Mouse (Mus musculus): ENCODE data around the gene Zpbp2. TPM values are rescaled to one million over a fixed set of nuclear protein-coding genes. Genes with fewer than 3 reads are reported as not detected.
A peak's percentile ranks its signal among the peaks of the same experiment; 100 is the strongest.

Gene Zpbp2
- 0.23 TPM in 1 of 2 replicates, not detected in the other for polyA plus RNA-seq (2015; fragmentation: Nextera tagmentation; extraction: Ambion mirVana)

DNA sequence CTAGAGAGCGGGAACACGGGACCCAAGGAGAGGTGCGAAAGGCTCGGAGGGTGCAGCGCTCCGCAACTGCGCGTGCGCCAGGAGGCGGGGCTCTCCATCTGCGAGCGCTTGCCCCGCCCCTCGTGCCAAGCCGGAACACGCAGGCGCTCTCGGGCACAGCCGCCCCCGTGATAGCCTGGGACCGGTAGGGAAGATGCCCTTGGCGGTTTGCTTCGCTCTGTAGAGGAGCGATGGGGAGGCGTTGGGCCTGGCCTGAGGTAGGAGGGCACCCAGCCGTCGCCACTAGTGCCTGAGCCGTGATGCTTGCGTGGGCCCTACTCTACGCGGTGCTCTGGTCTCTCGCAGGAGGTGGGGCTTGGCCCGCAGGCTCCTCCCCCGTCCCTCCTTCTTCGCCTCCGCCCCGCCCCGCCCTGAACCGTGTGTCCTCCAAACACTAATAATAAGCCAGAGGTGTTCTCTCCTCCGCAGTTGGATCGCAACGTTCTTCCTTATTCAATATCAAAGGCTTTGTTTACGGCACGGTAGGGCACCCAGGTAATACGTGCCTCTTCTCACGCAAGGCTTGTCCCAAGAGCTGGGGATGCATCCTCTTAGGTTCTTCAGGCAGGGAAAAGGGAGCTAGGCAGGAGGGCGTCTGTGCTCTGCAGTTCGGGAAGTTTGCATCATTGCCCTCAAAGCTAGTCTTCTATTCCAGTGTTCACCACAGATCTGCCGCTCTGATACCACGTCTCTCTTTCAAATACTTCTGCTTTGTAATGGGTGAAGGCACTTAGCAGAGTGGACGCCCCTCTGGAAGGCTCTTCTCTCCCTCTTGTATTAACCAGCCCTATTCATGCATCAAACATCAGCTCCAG lies at the start of gene Zpbp2:
Zpbp2 (plus strand) TSS at position 123 of the 854 bp plus-strand sequence.
- under 1% methylated on average over 51 of the region's 51 CpGs for WGBS
- peak within 1 kb of the TSS; percentile 67 for H3K4me3 ChIP-seq

DNA sequence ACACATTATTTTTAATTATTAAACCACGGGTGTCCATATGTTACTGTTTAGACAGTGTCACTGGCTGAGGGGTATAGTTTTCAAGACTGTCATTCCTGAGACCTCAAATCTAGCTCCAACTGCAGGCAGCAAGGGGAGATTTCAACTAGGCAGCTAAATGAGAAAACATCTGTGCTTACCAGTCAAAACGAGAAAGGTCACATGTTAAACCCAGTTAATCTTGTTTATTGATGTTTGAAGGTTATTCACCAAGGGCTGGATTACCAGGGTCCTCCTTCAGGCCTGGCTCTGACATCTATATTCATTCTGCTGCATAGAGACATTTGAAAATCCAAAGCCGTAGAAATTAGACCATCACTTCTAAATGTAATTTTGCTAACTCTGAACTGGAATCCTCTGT lies 46.0 kb upstream of the Zpbp2 start:
- H3K4me3 ChIP-seq: no peak overlapping the region
- peaks cover 4% of the 10 kb centered on the region; the same call in 1 of the 2 replicates for H3K4me1 ChIP-seq (replicated peaks)
- no peak overlapping the region for H3K27ac ChIP-seq (replicated peaks)
- H3K4me2 ChIP-seq: no peak overlapping the region
- ATAC-seq (ENCODE audit: low read depth): no peak
- H3K36me3 ChIP-seq: no peaks in the 10 kb centered on the region
- H3K27me3 ChIP-seq: peaks cover 13% of the 10 kb centered on the region
- H3K9me3 ChIP-seq: no peaks in the 10 kb centered on the region
- no peak overlapping the region for H3K9ac ChIP-seq
- WGBS: 69% methylated on average over 3 of the region's 3 CpGs

More for the DNA sequence above, at the start of gene Zpbp2:
- Histone ChIP-seq H3K9me3 (no peaks in the 10 kb centered on the region), H3K36me3 (no peaks in the 10 kb centered on the region), H3K9ac (peak within 1 kb of the TSS; percentile 81), H3K27me3 (peaks cover 44% of the 10 kb centered on the region), H3K27ac (replicated peaks) (peak within 1 kb of the TSS; percentile 92), H3K4me1 (replicated peaks) (peaks cover 11% of the 10 kb centered on the region; the same call in 1 of the 2 replicates), H3K4me2 (peak within 1 kb of the TSS; percentile 71)
- ATAC-seq (ENCODE audit: low read depth): peak; percentile 98

- Histone ChIP-seq H3K36me3 (no peaks in the 10 kb centered on the region), H3K9ac (no peak overlapping the region), H3K4me3 (no peak overlapping the region), H3K27me3 (no peaks in the 10 kb centered on the region), H3K9me3 (no peaks in the 10 kb centered on the region), H3K4me1 (replicated peaks) (no peaks in the 10 kb centered on the region), H3K4me2 (no peak overlapping the region), H3K27ac (replicated peaks) (no peak overlapping the region)
- WGBS: 81% methylated on average over 7 of the region's 7 CpGs
- ATAC-seq (ENCODE audit: low read depth): no peak
These were observed 41.5 kb upstream of the Zpbp2 start for GRCm38 (mm10) chr11:98509434-98509833.

DNA sequence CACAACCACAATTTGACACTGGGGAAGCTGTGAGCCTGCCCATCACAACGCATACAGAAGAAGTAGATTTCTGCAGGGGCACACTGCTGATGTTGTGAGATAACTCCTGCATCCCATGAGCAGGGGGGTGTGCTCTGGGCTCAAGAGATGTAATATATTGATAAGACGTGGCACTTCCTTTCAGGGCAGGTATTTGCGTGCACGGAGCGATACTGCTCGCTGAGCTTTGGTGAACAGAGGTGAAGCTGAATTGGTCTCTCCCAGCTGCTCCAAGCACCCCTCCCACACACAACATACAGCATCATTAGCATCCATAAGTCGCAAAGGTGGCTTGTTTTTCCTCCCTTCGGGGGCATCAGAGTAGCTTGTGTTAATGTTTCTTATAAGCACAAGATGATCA lies 40.8 kb upstream of the Zpbp2 start:
- WGBS: 89% methylated on average over 8 of the region's 8 CpGs
- Histone ChIP-seq H3K27me3 (no peaks in the 10 kb centered on the region), H3K9ac (no peak overlapping the region), H3K4me2 (no peak overlapping the region), H3K27ac (replicated peaks) (no peak overlapping the region), H3K4me3 (no peak overlapping the region), H3K9me3 (no peaks in the 10 kb centered on the region), H3K36me3 (no peaks in the 10 kb centered on the region), H3K4me1 (replicated peaks) (no peaks in the 10 kb centered on the region)
- ATAC-seq (ENCODE audit: low read depth): no peak

- no peaks in the 10 kb centered on the region for H3K9me3 ChIP-seq
- H3K4me2 ChIP-seq: no peak overlapping the region
- H3K4me1 ChIP-seq (replicated peaks): no peaks in the 10 kb centered on the region
- no peak overlapping the region for H3K27ac ChIP-seq (replicated peaks)
- H3K9ac ChIP-seq: no peak overlapping the region
- H3K27me3 ChIP-seq: no peaks in the 10 kb centered on the region
- no peak for ATAC-seq (ENCODE audit: low read depth)
- 93% methylated on average over 13 of the region's 13 CpGs for WGBS
- H3K4me3 ChIP-seq: no peak overlapping the region
- H3K36me3 ChIP-seq: no peaks in the 10 kb centered on the region
These were observed 38.0 kb upstream of the Zpbp2 start for GRCm38 (mm10) chr11:98512881-98513280.

GRCm38 (mm10) chr11:98513356-98513936 lies 37.5 kb upstream of the Zpbp2 start:
- no peak overlapping the region for H3K4me3 ChIP-seq
- H3K27me3 ChIP-seq: no peaks in the 10 kb centered on the region
- no peaks in the 10 kb centered on the region for H3K36me3 ChIP-seq
- H3K27ac ChIP-seq (replicated peaks): no peak overlapping the region
- H3K9me3 ChIP-seq: no peaks in the 10 kb centered on the region
- no peaks in the 10 kb centered on the region for H3K4me1 ChIP-seq (replicated peaks)
- no peak overlapping the region for H3K4me2 ChIP-seq
- no peak for ATAC-seq (ENCODE audit: low read depth)
- no peak overlapping the region for H3K9ac ChIP-seq
- 69% methylated on average over 6 of the region's 6 CpGs for WGBS

DNA sequence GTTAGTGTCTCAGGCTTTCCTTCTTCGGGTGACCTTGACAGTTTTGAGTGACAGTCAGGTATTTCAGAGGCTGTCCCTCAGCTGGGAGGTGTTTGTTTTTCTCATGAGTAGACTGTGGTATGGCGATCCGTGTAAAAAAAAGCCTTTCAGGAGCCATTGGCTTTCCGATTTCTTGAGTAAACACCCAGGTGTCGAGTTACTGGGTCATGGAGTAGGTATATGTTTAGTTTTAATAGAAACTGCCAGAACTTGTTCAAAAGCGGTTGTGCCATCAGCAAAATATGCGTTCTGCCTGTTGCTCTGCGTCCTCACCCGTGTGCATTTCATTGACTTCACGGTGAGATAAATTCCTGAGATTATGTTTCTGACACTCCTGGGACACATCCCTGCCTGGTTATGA lies 30.4 kb upstream of the Zpbp2 start:
- H3K27ac ChIP-seq (replicated peaks): no peak overlapping the region
- H3K4me3 ChIP-seq: no peak overlapping the region
- 0 out of 2 replicates have a peak, but pooled peaks cover 2% of the 10 kb centered on the region for H3K27me3 ChIP-seq
- H3K4me2 ChIP-seq: no peak overlapping the region
- no peaks in the 10 kb centered on the region for H3K9me3 ChIP-seq
- no peaks in the 10 kb centered on the region for H3K4me1 ChIP-seq (replicated peaks)
- H3K9ac ChIP-seq: no peak overlapping the region
- ATAC-seq (ENCODE audit: low read depth): no peak
- no peaks in the 10 kb centered on the region for H3K36me3 ChIP-seq
- 66% methylated on average over 10 of the region's 10 CpGs for WGBS

DNA sequence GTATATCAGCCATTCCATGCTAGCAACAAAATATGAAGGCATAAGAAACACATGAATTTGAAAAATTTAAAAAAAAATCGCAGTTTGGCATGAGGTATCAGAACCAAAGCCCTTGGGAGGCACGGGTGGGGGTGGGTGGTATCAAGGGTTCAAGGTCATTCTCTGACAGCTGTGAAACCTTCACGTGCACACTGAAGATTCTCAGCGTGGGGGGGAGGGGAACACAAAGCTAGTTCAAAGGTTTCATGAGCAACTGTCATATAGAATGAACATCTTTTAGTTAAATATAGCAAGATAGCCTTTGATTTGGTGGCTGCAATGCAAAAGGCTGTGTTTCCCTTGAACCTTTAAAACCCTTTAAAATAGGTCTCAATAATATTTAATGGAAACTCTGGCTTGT lies 25.8 kb upstream of the Zpbp2 start:
- Histone ChIP-seq H3K9me3 (no peaks in the 10 kb centered on the region), H3K9ac (no peak overlapping the region), H3K27ac (replicated peaks) (no peak overlapping the region), H3K27me3 (peaks cover 5% of the 10 kb centered on the region; the same call in 1 of the 2 replicates), H3K4me3 (no peak overlapping the region), H3K4me2 (no peak overlapping the region), H3K4me1 (replicated peaks) (no peaks in the 10 kb centered on the region), H3K36me3 (no peaks in the 10 kb centered on the region)
- no peak for ATAC-seq (ENCODE audit: low read depth)
- 58% methylated on average over 4 of the region's 4 CpGs for WGBS

DNA sequence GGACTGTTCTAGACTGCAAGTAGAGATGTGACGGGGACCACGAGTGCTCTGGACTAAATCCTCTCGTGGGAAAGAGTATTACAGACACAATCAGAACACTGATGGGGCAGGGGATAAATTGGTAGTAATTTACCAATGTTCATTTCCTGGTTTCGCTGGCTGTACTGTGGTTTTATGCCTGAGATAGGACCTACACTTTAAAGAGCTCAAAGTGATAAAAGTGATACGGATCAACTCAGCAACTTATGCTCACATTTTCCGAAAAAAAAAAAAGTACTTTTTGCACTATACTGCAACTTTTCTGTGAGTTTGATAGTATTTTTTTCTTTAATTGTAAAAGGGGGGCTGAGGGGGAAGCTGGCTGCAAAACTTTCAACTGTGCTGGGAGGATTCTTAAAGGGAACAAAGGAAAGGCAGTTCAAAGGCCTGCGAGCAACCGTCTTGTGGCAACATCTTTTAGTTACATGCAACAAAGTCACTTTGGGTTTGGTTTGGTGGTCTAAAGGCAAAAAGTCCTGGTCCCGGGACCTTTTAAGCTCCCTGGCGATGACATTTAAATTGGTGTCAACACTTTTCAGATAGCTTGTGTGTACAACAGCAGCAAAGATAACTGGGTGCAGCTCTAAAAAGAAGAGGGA lies 24.0 kb upstream of the Zpbp2 start:
- 69% methylated on average over 10 of the region's 10 CpGs for WGBS
- no peak for ATAC-seq (ENCODE audit: low read depth)
- Histone ChIP-seq H3K27me3 (peaks cover 5% of the 10 kb centered on the region; the same call in 1 of the 2 replicates), H3K9me3 (no peaks in the 10 kb centered on the region; the same call in 1 of the 2 replicates), H3K4me1 (replicated peaks) (no peaks in the 10 kb centered on the region), H3K4me3 (no peak overlapping the region), H3K9ac (no peak overlapping the region), H3K4me2 (no peak overlapping the region), H3K36me3 (no peaks in the 10 kb centered on the region), H3K27ac (replicated peaks) (no peak overlapping the region)

GRCm38 (mm10) chr11:98537480-98538034 lies 13.3 kb upstream of the Zpbp2 start:
- Histone ChIP-seq H3K9ac (no peak overlapping the region), H3K9me3 (no peaks in the 10 kb centered on the region), H3K27ac (replicated peaks) (no peak overlapping the region), H3K4me3 (no peak overlapping the region), H3K27me3 (peaks cover 17% of the 10 kb centered on the region), H3K36me3 (no peaks in the 10 kb centered on the region), H3K4me1 (replicated peaks) (no peaks in the 10 kb centered on the region), H3K4me2 (no peak overlapping the region)
- no peak for ATAC-seq (ENCODE audit: low read depth)

DNA sequence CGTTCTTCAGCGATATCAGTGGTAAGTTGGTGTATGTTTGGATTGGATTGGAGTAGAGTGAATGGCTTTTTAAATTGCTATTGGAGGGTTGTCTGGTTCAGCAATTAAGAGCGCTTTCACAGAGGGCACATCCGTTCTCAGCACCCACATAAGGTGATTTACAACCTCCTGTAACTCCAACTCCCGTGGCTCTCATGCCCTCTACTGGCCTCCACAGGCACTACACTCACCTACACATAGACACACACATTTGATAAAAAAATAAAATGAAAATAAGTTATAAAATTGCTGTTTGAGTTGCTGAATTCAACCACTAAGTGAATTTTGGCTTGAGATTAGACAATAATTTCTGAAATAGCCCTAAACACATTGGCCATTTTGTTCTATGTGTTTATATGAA lies 10.6 kb upstream of the Zpbp2 start:
- peaks cover 40% of the 10 kb centered on the region for H3K27me3 ChIP-seq
- no peak overlapping the region for H3K4me2 ChIP-seq
- H3K9me3 ChIP-seq: no peaks in the 10 kb centered on the region
- no peaks in the 10 kb centered on the region for H3K36me3 ChIP-seq
- H3K27ac ChIP-seq (replicated peaks): no peak overlapping the region
- peaks cover 2% of the 10 kb centered on the region for H3K4me1 ChIP-seq (replicated peaks)
- no peak overlapping the region for H3K4me3 ChIP-seq
- no peak overlapping the region for H3K9ac ChIP-seq
- WGBS: 73% methylated on average over 5 of the region's 5 CpGs
- no peak for ATAC-seq (ENCODE audit: low read depth)

GRCm38 (mm10) chr11:98542553-98542952 lies 8.3 kb upstream of the Zpbp2 start:
- H3K9ac ChIP-seq: no peak overlapping the region
- H3K27ac ChIP-seq (replicated peaks): no peak overlapping the region
- H3K4me2 ChIP-seq: no peak overlapping the region
- peaks cover 62% of the 10 kb centered on the region for H3K27me3 ChIP-seq
- ATAC-seq (ENCODE audit: low read depth): no peak
- 74% methylated on average over 8 of the region's 8 CpGs for WGBS
- no peak overlapping the region for H3K4me3 ChIP-seq
- peaks cover 8% of the 10 kb centered on the region for H3K4me1 ChIP-seq (replicated peaks)
- H3K36me3 ChIP-seq: no peaks in the 10 kb centered on the region
- H3K9me3 ChIP-seq: no peaks in the 10 kb centered on the region
